Comparison of ENCODE assay signal across 16 mouse cellular contexts in genomic region chr10:41365086-41365485, GRCm38 (mm10).
"Had no signal": no experiment of that assay in that cellular context is flagged by ENCODE, and none has a peak within 500 bp of the region (broad histone marks: within the 10 kb centered on the region; RNA-seq: fewer than 3 reads in every experiment).

No protein-coding gene starts in this region.

- DNase-seq: heart, postnatal 10 days; heart, postnatal 14 days; heart, postnatal 36 days; heart, postnatal 4 days; kidney, adult 11 months; kidney, adult 18-20 months; kidney, adult 2 months; kidney, adult 8-10 months; kidney, adult 9 months; kidney, postnatal 10 days; kidney, postnatal 14 days; kidney, postnatal 25 days; kidney, postnatal 36 days; kidney, postnatal 4 days; layer of hippocampus, adult 9-11 months; layer of hippocampus, postnatal 36 days had no signal
